Mouse (Mus musculus): Measurements from ENCODE around the gene Map3k7cl. TPM values are rescaled to one million over a fixed set of nuclear protein-coding genes. Genes with fewer than 3 reads are reported as not detected.

The Map3k7cl gene
- polyA plus RNA-seq, 1 experiment from 2014 or later = 0.39 TPM

DNA sequence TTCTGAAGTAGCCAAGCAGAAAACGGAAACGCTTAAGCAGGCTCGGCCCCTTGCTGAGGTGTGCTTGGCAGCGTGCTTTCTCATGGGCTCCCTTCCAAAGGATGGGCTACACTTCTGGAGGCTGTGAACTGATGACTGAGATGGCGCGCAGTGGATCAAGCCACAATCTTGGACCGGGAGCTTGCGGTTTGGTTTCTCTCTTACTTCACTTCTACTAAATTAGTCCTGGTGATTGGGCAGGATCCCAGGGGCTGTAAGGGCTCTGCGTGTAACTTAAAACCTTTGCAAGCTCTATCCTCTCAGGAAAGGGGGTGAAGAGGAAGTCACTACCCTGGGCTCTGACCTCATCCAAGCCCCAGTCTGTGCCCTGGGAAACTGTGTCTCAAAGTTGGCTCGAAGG is 22.5 kb downstream of the Map3k7cl start:
- Histone ChIP-seq H3K4me1 (ENCODE audit: control insufficient read depth, insufficient read depth, low read length) (no peaks in the 10 kb centered on the region), H3K9me3 (ENCODE audit: control insufficient read depth, low read depth, low read length) (no peaks in the 10 kb centered on the region), H3K27me3 (ENCODE audit: control insufficient read depth, insufficient read depth, low read length) (no peaks in the 10 kb centered on the region), H3K27ac (ENCODE audit: low read length) (no peak overlapping the region), H3K9ac (replicated peaks; ENCODE audit: low read depth, low read length) (no peak overlapping the region), H3K36me3 (ENCODE audit: control insufficient read depth, insufficient read depth, low read length) (no peaks in the 10 kb centered on the region), H3K4me2 (replicated peaks; ENCODE audit: low read depth, low read length) (no peak overlapping the region), H3K4me3 (ENCODE audit: low read depth, low read length) (no peak overlapping the region)
- ATAC-seq (ENCODE audit: insufficient number of reproducible peaks, insufficient read depth, low FRiP score, low read depth) = no peak
- WGBS = 69% methylated on average over 10 of the region's 10 CpGs

DNA sequence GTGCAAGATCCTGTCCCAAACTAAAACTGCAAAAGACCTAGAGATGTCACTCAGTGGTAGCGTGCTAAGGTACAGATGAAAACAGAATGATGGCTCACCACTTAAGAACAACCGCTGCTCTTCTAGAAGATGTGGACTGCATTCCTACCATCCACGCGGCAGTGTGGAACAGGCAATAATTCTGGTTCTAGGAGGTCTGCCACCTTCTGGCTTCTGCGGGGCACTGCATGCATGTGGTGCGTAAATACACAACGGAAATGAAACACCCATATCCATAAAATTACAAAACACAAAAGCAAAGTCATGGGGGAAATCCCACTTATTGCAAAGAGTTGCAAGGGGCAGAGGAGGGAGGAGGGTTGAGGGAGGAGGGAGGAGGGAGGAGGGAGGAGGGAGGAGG is 25.8 kb downstream of the Map3k7cl start:
- no peaks in the 10 kb centered on the region for H3K36me3 ChIP-seq (ENCODE audit: control insufficient read depth, insufficient read depth, low read length)
- no peaks in the 10 kb centered on the region for H3K27me3 ChIP-seq (ENCODE audit: control insufficient read depth, insufficient read depth, low read length)
- no peak for ATAC-seq (ENCODE audit: insufficient number of reproducible peaks, insufficient read depth, low FRiP score, low read depth)
- WGBS = 89% methylated on average over 7 of the region's 7 CpGs
- H3K27ac ChIP-seq (ENCODE audit: low read length) = no peak overlapping the region
- H3K4me1 ChIP-seq (ENCODE audit: control insufficient read depth, insufficient read depth, low read length) = no peaks in the 10 kb centered on the region
- no peak overlapping the region for H3K4me2 ChIP-seq (replicated peaks; ENCODE audit: low read depth, low read length)
- no peak overlapping the region for H3K9ac ChIP-seq (replicated peaks; ENCODE audit: low read depth, low read length)
- H3K4me3 ChIP-seq (ENCODE audit: low read depth, low read length) = no peak overlapping the region
- H3K9me3 ChIP-seq (ENCODE audit: control insufficient read depth, low read depth, low read length) = no peaks in the 10 kb centered on the region

DNA sequence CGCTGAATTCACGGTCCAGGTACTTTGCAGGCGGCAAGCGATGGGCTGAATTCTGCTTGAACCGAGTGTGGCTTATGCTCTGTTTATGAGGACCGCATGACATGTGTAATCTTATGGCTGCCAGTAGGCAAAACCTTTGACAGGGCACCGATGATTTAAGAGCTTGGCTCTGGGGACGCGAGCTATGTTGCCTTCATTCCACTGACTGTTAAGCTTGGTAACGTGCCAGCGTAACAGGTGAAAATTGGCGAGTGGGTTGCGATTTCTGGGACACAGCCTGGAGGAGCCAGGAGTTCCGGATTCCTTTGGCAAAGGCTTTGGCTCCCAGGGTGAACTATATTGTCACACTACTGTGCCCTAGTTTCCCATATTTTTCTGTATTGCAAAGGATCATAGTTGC is 26.3 kb downstream of the Map3k7cl start:
- Histone ChIP-seq H3K4me2 (replicated peaks; ENCODE audit: low read depth, low read length) (no peak overlapping the region), H3K4me3 (ENCODE audit: low read depth, low read length) (no peak overlapping the region), H3K9me3 (ENCODE audit: control insufficient read depth, low read depth, low read length) (no peaks in the 10 kb centered on the region), H3K36me3 (ENCODE audit: control insufficient read depth, insufficient read depth, low read length) (no peaks in the 10 kb centered on the region), H3K9ac (replicated peaks; ENCODE audit: low read depth, low read length) (no peak overlapping the region), H3K27me3 (ENCODE audit: control insufficient read depth, insufficient read depth, low read length) (no peaks in the 10 kb centered on the region), H3K27ac (ENCODE audit: low read length) (no peak overlapping the region), H3K4me1 (ENCODE audit: control insufficient read depth, insufficient read depth, low read length) (no peaks in the 10 kb centered on the region)
- WGBS = 78% methylated on average over 14 of the region's 14 CpGs
- ATAC-seq (ENCODE audit: insufficient number of reproducible peaks, insufficient read depth, low FRiP score, low read depth) = no peak

DNA sequence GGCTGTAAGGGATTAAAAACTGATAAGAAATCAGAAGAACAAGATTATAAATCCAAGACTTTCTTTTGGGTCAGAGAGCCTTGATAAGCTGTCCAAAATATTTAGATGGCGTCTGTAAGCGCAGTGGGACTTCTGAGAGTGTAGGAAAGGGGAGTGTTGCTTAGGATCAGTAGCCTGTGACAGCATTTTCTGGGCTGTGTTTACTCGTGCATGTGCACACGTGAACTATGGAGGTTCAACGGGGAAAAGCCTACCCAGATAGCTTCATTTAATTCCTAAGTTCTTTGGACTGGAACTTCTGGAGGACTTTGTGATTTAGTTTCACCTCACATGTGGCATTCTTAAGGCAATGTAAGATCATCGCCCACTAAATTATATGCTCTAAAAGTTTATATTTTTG is 29.6 kb downstream of the Map3k7cl start:
- WGBS = 84% methylated on average over 6 of the region's 6 CpGs
- Histone ChIP-seq H3K9me3 (ENCODE audit: control insufficient read depth, low read depth, low read length) (no peaks in the 10 kb centered on the region), H3K27ac (ENCODE audit: low read length) (no peak overlapping the region), H3K4me3 (ENCODE audit: low read depth, low read length) (no peak overlapping the region), H3K4me1 (ENCODE audit: control insufficient read depth, insufficient read depth, low read length) (no peaks in the 10 kb centered on the region), H3K27me3 (ENCODE audit: control insufficient read depth, insufficient read depth, low read length) (no peaks in the 10 kb centered on the region), H3K9ac (replicated peaks; ENCODE audit: low read depth, low read length) (no peak overlapping the region), H3K4me2 (replicated peaks; ENCODE audit: low read depth, low read length) (no peak overlapping the region), H3K36me3 (ENCODE audit: control insufficient read depth, insufficient read depth, low read length) (no peaks in the 10 kb centered on the region)
- no peak for ATAC-seq (ENCODE audit: insufficient number of reproducible peaks, insufficient read depth, low FRiP score, low read depth)

DNA sequence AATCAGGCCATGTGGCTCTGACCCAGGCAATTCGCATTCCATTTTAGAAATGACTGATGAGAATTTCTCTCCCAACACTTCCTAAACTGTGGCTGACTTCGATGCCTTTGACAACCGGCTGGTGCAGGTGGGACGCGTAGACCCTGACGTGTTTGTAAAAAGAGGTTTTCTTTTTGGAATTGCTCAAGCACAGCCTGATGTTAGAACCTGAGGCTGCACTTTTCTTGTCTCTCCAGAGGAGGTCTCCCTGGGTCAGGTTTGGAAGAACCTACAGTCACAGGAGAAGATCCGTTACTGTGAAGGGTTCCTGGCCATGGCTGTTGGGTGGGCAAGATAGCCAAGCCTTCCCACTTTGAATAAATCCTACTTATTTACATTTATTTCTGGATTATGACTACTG is 31.5 kb downstream of the Map3k7cl start:
- no peaks in the 10 kb centered on the region for H3K36me3 ChIP-seq (ENCODE audit: control insufficient read depth, insufficient read depth, low read length)
- WGBS = 46% methylated on average over 7 of the region's 7 CpGs
- no peak overlapping the region for H3K9ac ChIP-seq (replicated peaks; ENCODE audit: low read depth, low read length)
- no peaks in the 10 kb centered on the region for H3K4me1 ChIP-seq (ENCODE audit: control insufficient read depth, insufficient read depth, low read length)
- no peak overlapping the region for H3K27ac ChIP-seq (ENCODE audit: low read length)
- H3K9me3 ChIP-seq (ENCODE audit: control insufficient read depth, low read depth, low read length) = no peaks in the 10 kb centered on the region
- no peak overlapping the region for H3K4me3 ChIP-seq (ENCODE audit: low read depth, low read length)
- no peak overlapping the region for H3K4me2 ChIP-seq (replicated peaks; ENCODE audit: low read depth, low read length)
- no peaks in the 10 kb centered on the region for H3K27me3 ChIP-seq (ENCODE audit: control insufficient read depth, insufficient read depth, low read length)
- no peak for ATAC-seq (ENCODE audit: insufficient number of reproducible peaks, insufficient read depth, low FRiP score, low read depth)

DNA sequence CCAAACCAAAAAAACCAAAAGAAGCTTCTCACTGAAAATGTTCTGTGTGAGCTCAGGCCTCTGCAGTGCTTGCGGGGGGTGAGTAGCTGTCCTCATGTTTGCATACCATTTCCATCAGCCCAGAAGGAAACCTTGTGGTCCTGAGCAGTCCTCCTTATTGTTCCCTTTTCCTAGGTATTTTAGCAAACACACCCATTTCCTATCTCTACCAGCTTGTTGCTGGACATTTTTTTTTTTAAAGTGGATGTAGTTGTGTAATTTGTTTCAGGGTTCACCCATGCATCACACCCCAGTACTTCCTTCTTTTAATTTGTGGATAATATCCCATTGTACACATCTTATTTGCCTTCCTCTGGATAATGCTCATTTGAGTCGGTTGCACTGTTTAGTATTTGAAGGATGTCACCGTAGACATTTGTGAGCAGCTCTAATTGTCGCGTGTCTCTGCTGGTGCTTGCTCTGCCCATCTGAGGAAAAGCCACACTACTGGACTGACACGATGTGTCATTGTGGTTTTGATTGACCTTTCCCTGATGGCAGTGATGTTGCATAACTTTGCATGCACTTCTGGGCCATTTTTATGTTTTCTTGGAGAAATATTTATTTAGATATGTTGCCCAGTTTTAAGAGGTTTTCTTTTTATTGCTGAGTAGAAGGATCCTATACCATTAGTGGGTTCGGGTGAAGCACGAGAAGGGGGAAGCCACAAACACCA is 32.6 kb downstream of the Map3k7cl start:
- no peaks in the 10 kb centered on the region for H3K27me3 ChIP-seq (ENCODE audit: control insufficient read depth, insufficient read depth, low read length)
- H3K36me3 ChIP-seq (ENCODE audit: control insufficient read depth, insufficient read depth, low read length) = no peaks in the 10 kb centered on the region
- no peak for ATAC-seq (ENCODE audit: insufficient number of reproducible peaks, insufficient read depth, low FRiP score, low read depth)
- no peak overlapping the region for H3K4me2 ChIP-seq (replicated peaks; ENCODE audit: low read depth, low read length)
- no peaks in the 10 kb centered on the region for H3K9me3 ChIP-seq (ENCODE audit: control insufficient read depth, low read depth, low read length)
- H3K9ac ChIP-seq (replicated peaks; ENCODE audit: low read depth, low read length) = no peak overlapping the region
- no peak overlapping the region for H3K4me3 ChIP-seq (ENCODE audit: low read depth, low read length)
- WGBS = 83% methylated on average over 8 of the region's 8 CpGs
- H3K27ac ChIP-seq (ENCODE audit: low read length) = no peak overlapping the region
- no peaks in the 10 kb centered on the region for H3K4me1 ChIP-seq (ENCODE audit: control insufficient read depth, insufficient read depth, low read length)

DNA sequence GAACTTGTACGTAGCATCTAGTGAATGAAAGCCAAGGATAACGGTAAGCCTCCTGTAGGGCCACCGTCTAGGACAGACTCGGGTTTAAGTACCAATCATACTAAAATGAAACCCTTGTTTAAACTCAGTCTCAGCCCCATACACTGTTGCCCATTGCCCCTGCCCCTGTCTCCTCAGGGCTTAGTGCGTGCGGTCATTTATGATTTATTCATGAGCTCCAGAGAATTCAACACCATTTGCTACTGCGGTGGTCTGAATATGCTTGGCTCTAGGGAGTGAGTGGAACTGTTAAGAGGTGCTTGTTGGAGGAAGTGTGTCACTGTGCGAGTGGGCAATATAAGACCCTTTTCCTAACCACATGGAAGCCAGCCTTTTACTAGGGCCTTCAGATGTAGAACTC is 34.7 kb downstream of the Map3k7cl start:
- Histone ChIP-seq H3K4me2 (replicated peaks; ENCODE audit: low read depth, low read length) (no peak overlapping the region), H3K9me3 (ENCODE audit: control insufficient read depth, low read depth, low read length) (no peaks in the 10 kb centered on the region), H3K36me3 (ENCODE audit: control insufficient read depth, insufficient read depth, low read length) (no peaks in the 10 kb centered on the region), H3K27me3 (ENCODE audit: control insufficient read depth, insufficient read depth, low read length) (no peaks in the 10 kb centered on the region), H3K4me1 (ENCODE audit: control insufficient read depth, insufficient read depth, low read length) (no peaks in the 10 kb centered on the region), H3K4me3 (ENCODE audit: low read depth, low read length) (no peak overlapping the region), H3K9ac (replicated peaks; ENCODE audit: low read depth, low read length) (no peak overlapping the region), H3K27ac (ENCODE audit: low read length) (no peak overlapping the region)
- no peak for ATAC-seq (ENCODE audit: insufficient number of reproducible peaks, insufficient read depth, low FRiP score, low read depth)
- WGBS = 88% methylated on average over 8 of the region's 8 CpGs

DNA sequence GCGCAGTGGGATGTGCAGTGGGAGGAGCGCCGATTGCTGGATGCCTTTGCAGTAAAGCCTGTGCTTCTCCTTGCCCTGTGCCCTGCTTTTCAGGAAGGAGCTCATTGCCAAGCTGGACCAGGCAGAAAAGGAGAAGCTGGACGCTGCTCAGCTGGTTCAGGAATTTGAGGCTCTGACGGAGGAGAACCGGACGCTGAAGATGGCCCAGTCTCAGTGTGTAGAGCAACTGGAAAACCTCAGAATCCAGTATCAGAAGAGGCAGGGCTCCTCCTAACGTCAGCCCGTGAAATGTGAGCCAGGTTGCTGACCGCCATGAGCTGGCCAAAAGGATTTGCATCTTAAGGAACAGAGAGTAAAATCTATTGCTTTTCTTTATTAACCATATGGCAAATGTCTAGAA is 41.0 kb downstream of the Map3k7cl start:
- no peak overlapping the region for H3K4me2 ChIP-seq (replicated peaks; ENCODE audit: low read depth, low read length)
- H3K9me3 ChIP-seq (ENCODE audit: control insufficient read depth, low read depth, low read length) = no peaks in the 10 kb centered on the region
- WGBS = 48% methylated on average over 10 of the region's 10 CpGs
- no peak overlapping the region for H3K9ac ChIP-seq (replicated peaks; ENCODE audit: low read depth, low read length)
- H3K4me3 ChIP-seq (ENCODE audit: low read depth, low read length) = no peak overlapping the region
- peaks cover 8% of the 10 kb centered on the region; the same call in 1 of the 2 replicates for H3K4me1 ChIP-seq (ENCODE audit: control insufficient read depth, insufficient read depth, low read length)
- no peaks in the 10 kb centered on the region for H3K36me3 ChIP-seq (ENCODE audit: control insufficient read depth, insufficient read depth, low read length)
- no peak overlapping the region for H3K27ac ChIP-seq (ENCODE audit: low read length)
- ATAC-seq (ENCODE audit: insufficient number of reproducible peaks, insufficient read depth, low FRiP score, low read depth) = peak; percentile 48; the same call in 1 of the 2 replicates
- H3K27me3 ChIP-seq (ENCODE audit: control insufficient read depth, insufficient read depth, low read length) = no peaks in the 10 kb centered on the region

DNA sequence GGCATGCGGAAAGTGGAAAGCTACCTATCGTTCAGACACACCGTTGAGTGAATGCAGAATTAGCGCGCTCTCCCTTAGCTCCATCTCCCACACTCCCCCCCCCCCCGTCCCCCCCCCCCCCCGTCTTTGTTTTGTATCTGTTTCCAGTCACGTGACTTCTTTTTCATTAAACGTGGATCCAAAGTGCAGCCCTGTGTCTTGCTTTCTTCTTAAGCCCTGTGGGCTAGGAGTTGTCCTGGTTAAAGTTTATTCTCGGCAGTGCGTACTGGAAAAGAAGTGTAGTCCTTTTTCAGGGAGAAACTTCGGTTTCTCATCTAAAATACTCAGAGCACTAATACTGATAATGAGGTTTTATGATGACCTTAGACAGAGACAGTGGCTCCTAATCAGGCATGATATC is 42.0 kb downstream of the Map3k7cl start:
- no peak overlapping the region for H3K27ac ChIP-seq (ENCODE audit: low read length)
- no peaks in the 10 kb centered on the region for H3K36me3 ChIP-seq (ENCODE audit: control insufficient read depth, insufficient read depth, low read length)
- no peak overlapping the region for H3K9ac ChIP-seq (replicated peaks; ENCODE audit: low read depth, low read length)
- H3K27me3 ChIP-seq (ENCODE audit: control insufficient read depth, insufficient read depth, low read length) = no peaks in the 10 kb centered on the region
- H3K9me3 ChIP-seq (ENCODE audit: control insufficient read depth, low read depth, low read length) = no peaks in the 10 kb centered on the region
- H3K4me2 ChIP-seq (replicated peaks; ENCODE audit: low read depth, low read length) = no peak overlapping the region
- peaks cover 8% of the 10 kb centered on the region; the same call in 1 of the 2 replicates for H3K4me1 ChIP-seq (ENCODE audit: control insufficient read depth, insufficient read depth, low read length)
- no peak for ATAC-seq (ENCODE audit: insufficient number of reproducible peaks, insufficient read depth, low FRiP score, low read depth)
- WGBS = 81% methylated on average over 10 of the region's 12 CpGs
- no peak overlapping the region for H3K4me3 ChIP-seq (ENCODE audit: low read depth, low read length)

All from stomach, embryonic 14.5 days (tissue).